Comparison of ENCODE assay signal across 21 mouse cellular contexts in genomic region chr11:57090705-57091104, GRCm38 (mm10).
DNase-seq lines count a peak whose midpoint lies in the region; TF ChIP-seq lines count a peak whose summit lies in the region.
"Had no signal": no experiment of that assay in that cellular context is flagged by ENCODE, and none has a peak within 500 bp of the region (broad histone marks: within the 10 kb centered on the region; RNA-seq: fewer than 3 reads in every experiment).

No protein-coding gene starts in this region.

- H3K36me3 ChIP-seq in myocyte (ENCODE audit: control insufficient read depth, insufficient read depth) = no peaks in the 10 kb centered on the region
- H3K36me3 ChIP-seq: embryonic facial prominence, embryonic 13.5 days; embryonic facial prominence, embryonic 15.5 days; forebrain, embryonic 10.5 days; forebrain, embryonic 12.5 days; G1E had no signal

- DNase-seq in heart, adult 11 months = peak; percentile 51
- no peak for DNase-seq in heart, postnatal 14 days
- peak; percentile 18 for DNase-seq in 3134 (ENCODE audit: extremely low read depth, insufficient read length, low spot score)
- peak; percentile 34 for DNase-seq in Muller cell, postnatal 12 days (ENCODE audit: inconsistent ontology term)
- no peak for DNase-seq in cerebellum, adult 9-10 months
- DNase-seq in layer of hippocampus, adult 8-10 months (ENCODE audit: low spot score in 2 of 2) = no peak
- DNase-seq: B cell, adult 2 months; cerebellum, adult 11-12 months; cerebellum, adult 2 months; cerebellum, adult 9-11 months; cerebellum, postnatal 14 days; cerebellum, postnatal 36 days; embryo, embryonic 11 days had no signal

- peak overlapping the region; percentile 54 for H3K4me2 ChIP-seq in myocyte (ENCODE audit: low read depth)
- H3K4me2 ChIP-seq: embryonic facial prominence, embryonic 13.5 days; embryonic facial prominence, embryonic 15.5 days; forebrain, embryonic 12.5 days had no signal

- H3K79me2 ChIP-seq in myocyte (ENCODE audit: control insufficient read depth, insufficient read depth) = no peaks in the 10 kb centered on the region

- intact Hi-C loops in heart, postnatal 14 days (cut with DNase I) = no loop called here

- H3K27me3 ChIP-seq in myocyte (ENCODE audit: control insufficient read depth, insufficient read depth, insufficient read length) = no peaks in the 10 kb centered on the region
- H3K27me3 ChIP-seq: embryonic facial prominence, embryonic 13.5 days; embryonic facial prominence, embryonic 15.5 days; forebrain, embryonic 12.5 days; Patski had no signal

- H3K4me3 ChIP-seq in myocyte = no peak overlapping the region
- H3K4me3 ChIP-seq: embryonic facial prominence, embryonic 13.5 days; embryonic facial prominence, embryonic 15.5 days; erythroblast, embryonic 14.5 days; forebrain, embryonic 10.5 days; forebrain, embryonic 12.5 days had no signal

- no peak overlapping the region for H3ac ChIP-seq in myocyte (ENCODE audit: control insufficient read depth, insufficient read length)

- TF ChIP-seq POLR2A in myocyte (IDR thresholded peaks at IDR 0.05; ENCODE audit: insufficient read length, low read depth) = no peak

TF ChIP-seq in myocyte, 11 proteins besides CTCF, POLR2A, EP300 and RAD21:
- TF ChIP-seq USF1 (IDR thresholded peaks at IDR 0.05; ENCODE audit: low read depth) (no peak), MYOD1 (IDR thresholded peaks at IDR 0.05; ENCODE audit: control insufficient read depth in 1 of 3, insufficient read length in 2 of 3, low read depth in 2 of 3) (no peak), POLR2AphosphoS2 (IDR thresholded peaks at IDR 0.05; ENCODE audit: insufficient read length, low read depth) (no peak), E2F4 (IDR thresholded peaks at IDR 0.05; ENCODE audit: insufficient read depth) (no peak), MAX (IDR thresholded peaks at IDR 0.05; ENCODE audit: low read depth) (no peak), TCF12 (IDR thresholded peaks at IDR 0.05; ENCODE audit: insufficient read depth, poor library complexity, severe bottlenecking) (no peak)

Comparison
In these comparisons a context has a peak if more than half of its experiments do, and no peak if none do; other contexts are left out.
1. DNase-seq: peak in heart, adult 11 months (single experiment), 3134 (single experiment) and Muller cell, postnatal 12 days (single experiment); none in heart, postnatal 14 days (0 of 2), cerebellum, adult 9-10 months (single experiment) and layer of hippocampus, adult 8-10 months (0 of 2).